Mouse (Mus musculus): Measurements from ENCODE around the gene Etfrf1.

GRCm38 (mm10) chr6:145213916-145214315 lies 3.0 kb downstream of the Etfrf1 start:
- TF ChIP-seq POLR2A (IDR thresholded peaks at IDR 0.05; ENCODE audit: control insufficient read depth, extremely low read depth, insufficient read depth, low read length, poor library complexity) = no peak
- no peak for TF ChIP-seq CTCF (IDR thresholded peaks at IDR 0.05; ENCODE audit: borderline replicate concordance, control insufficient read depth, extremely low read depth, insufficient read depth, low read length, poor library complexity)
